Mouse (Mus musculus): ENCODE results near the gene Ldb3.

The Ldb3 gene

GRCm38 (mm10) chr14:34588498-34588897 is at the start of gene Ldb3:
Gene Ldb3 (minus strand): TSS chr14:34588682.
- DNase-seq (ENCODE audit: low spot score): no peak

GRCm38 (mm10) chr14:34635721-34636120 is 47.2 kb upstream of the Ldb3 start:
- DNase-seq (ENCODE audit: low spot score): no peak

GRCm38 (mm10) chr14:34635192-34635591 is 46.7 kb upstream of the Ldb3 start:
- DNase-seq (ENCODE audit: low spot score): no peak

- DNase-seq (ENCODE audit: low spot score): peak; percentile 56
Observed at GRCm38 (mm10) chr14:34632722-34633448, 44.4 kb upstream of the Ldb3 start.

GRCm38 (mm10) chr14:34626824-34627223 is 38.3 kb upstream of the Ldb3 start:
- no peak for DNase-seq (ENCODE audit: low spot score)

- peak; percentile 76 for DNase-seq (ENCODE audit: low spot score)
Observed at GRCm38 (mm10) chr14:34623531-34624210, 35.2 kb upstream of the Ldb3 start.

GRCm38 (mm10) chr14:34623074-34623473 is 34.6 kb upstream of the Ldb3 start:
- no peak for DNase-seq (ENCODE audit: low spot score)

- DNase-seq (ENCODE audit: low spot score): peak; percentile 73
Observed at GRCm38 (mm10) chr14:34620611-34621376, 32.3 kb upstream of the Ldb3 start.

- no peak for DNase-seq (ENCODE audit: low spot score)
Observed at GRCm38 (mm10) chr14:34618808-34619207, 30.3 kb upstream of the Ldb3 start.

- peak; percentile 81 for DNase-seq (ENCODE audit: low spot score)
Observed at GRCm38 (mm10) chr14:34616821-34617220, 28.3 kb upstream of the Ldb3 start.

GRCm38 (mm10) chr14:34615625-34616024 is 27.1 kb upstream of the Ldb3 start:
- DNase-seq (ENCODE audit: low spot score): no peak

- DNase-seq (ENCODE audit: low spot score): no peak
Observed at GRCm38 (mm10) chr14:34615082-34615481, 26.6 kb upstream of the Ldb3 start.

GRCm38 (mm10) chr14:34614551-34614950 is 26.1 kb upstream of the Ldb3 start:
- no peak for DNase-seq (ENCODE audit: low spot score)

- DNase-seq (ENCODE audit: low spot score): no peak
Observed at GRCm38 (mm10) chr14:34613523-34613922, 25.0 kb upstream of the Ldb3 start.

GRCm38 (mm10) chr14:34612222-34612621 is 23.7 kb upstream of the Ldb3 start:
- peak; percentile 44 for DNase-seq (ENCODE audit: low spot score)

GRCm38 (mm10) chr14:34611591-34611990 is 23.1 kb upstream of the Ldb3 start:
- DNase-seq (ENCODE audit: low spot score): no peak

- DNase-seq (ENCODE audit: low spot score): no peak
Observed at GRCm38 (mm10) chr14:34601910-34602309, 13.4 kb upstream of the Ldb3 start.

- no peak for DNase-seq (ENCODE audit: low spot score)
Observed at GRCm38 (mm10) chr14:34599941-34600340, 11.5 kb upstream of the Ldb3 start, which contains the start of gene Opn4. Gene Opn4 (minus strand): TSS chr14:34600142.

GRCm38 (mm10) chr14:34595596-34596255 is 7.2 kb upstream of the Ldb3 start:
- DNase-seq (ENCODE audit: low spot score): no peak

- DNase-seq (ENCODE audit: low spot score): no peak
Observed at GRCm38 (mm10) chr14:34591741-34592535, 3.5 kb upstream of the Ldb3 start.
